Mouse (Mus musculus): ENCODE results near the gene Fgf22.
A peak's percentile ranks its signal among the peaks of the same experiment; 100 is the strongest.

The Fgf22 gene

DNA sequence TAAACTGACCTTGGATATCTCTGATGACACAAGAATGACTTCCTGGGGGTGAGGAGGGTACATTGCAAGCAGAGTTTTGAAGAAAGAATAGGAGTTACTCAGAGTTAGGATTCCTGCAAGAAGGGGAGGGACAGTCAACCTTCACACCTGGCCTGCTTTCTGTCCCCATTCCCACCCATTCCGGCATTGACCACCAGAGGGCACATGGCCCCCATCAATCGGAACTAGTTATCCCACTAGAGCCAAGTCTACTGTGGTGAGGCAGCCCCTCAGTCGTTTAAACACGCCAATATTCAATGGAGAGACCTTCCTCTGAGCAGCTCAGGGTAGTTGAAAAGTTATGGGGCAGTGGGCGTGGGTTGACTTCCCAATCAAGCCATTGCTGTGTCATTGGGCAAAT lies 13.5 kb downstream of the Fgf22 start:
- peak; percentile 71 for DNase-seq

DNA sequence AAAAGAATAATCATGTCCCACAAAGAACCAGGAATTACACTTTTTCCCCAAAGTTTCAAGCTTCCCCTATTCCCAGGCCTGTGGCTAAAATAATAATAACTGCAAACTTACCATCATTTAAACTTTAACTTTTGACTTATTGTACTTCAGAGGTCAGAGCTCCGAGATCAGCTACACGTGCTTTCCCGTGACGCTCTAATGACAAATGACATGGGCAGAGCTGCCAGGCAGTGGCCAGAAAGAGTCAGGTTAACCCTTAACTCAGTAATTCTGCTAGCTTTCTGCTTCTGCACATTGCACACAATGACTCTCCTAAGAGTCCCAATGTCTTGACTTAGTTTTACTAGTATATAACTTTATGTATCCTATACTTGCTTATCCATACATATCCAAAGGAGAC lies 14.5 kb downstream of the Fgf22 start:
- DNase-seq, result no peak

- no peak for DNase-seq
These were observed 17.4 kb downstream of the Fgf22 start for GRCm38 (mm10) chr10:79772320-79772719.

DNA sequence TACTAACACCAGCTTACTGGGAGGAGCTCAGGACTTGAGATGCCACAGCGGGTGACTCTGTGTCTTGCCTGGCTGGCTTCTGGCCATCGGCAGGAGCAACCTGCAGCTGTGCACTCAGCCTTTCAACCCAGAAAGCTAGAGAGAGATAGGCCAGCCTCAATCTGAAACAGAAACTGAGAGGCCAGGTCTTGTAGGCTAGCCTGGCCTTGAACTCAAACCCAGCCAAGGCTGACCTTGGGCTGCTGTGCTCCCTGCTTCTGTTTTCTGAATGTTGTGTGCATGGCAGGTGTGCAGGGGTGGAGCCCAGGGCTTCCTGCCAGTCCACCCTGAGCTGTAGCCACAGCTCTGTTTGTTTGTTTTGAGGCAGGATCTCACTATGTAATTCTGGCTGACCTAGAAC lies 18.3 kb downstream of the Fgf22 start:
- no peak for DNase-seq

DNA sequence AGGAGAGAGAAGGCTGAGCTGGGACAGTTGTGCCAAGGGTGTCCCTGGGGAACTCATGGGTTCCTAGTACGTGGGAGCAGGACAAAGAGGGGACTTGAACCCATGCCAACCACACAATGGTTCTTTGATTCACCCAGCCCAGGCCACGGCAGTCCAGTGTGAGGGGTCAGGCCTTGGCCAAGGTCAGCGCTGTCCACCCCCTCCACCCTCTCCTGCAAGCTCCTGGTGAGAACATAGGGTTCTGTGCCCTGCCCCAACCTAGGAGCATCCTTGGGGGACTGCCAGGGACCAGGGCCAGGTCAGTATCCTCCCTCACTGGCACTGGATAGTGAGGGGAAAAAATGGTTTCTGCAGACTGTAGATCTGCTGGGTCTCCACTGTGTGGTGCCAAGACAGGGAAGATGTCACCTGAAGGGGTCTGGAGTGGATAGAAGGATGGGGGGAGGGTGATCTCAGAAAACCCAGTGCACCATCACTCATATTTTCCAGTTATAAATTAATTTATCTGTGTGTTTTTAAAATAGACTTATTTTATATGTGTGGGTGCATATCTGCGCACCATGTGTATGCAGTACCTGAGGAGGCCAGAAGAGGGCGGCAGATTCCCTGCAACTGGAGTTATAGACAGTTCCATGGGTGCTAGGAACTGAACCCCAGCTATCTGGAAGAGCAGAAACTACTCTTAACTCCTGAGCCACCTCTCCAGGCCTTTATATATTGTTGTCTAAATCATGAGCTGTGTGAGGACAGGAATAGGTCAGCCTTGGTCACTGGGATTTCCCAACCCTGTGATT lies 19.8 kb downstream of the Fgf22 start:
- DNase-seq, result no peak

DNA sequence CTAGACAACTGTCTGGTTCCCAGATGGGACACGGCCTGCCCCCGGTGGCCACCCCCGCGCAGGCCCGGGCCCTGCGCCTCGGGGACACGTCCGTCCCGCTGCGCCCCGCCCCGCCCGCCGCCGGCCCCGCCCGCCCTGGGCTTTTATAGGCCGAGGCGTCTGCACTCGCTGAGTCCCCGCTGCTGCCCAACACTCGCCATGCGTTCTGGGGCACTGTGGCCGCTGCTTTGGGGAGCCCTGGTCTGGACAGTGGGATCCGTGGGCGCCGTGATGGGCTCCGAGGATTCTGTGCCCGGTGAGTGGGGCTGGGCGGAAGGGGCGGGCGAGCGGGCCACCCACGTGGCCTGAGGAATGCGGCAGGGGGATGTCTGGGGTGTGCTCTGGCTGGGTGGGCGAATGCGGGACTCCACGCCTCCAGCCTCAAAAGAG lies 22.2 kb downstream of the Fgf22 start, which contains the start of gene Fstl3:
Gene Fstl3 (plus strand): TSS at position 170 of the 429 bp plus-strand sequence.
- no peak for DNase-seq

- DNase-seq, result no peak
These were observed 23.1 kb downstream of the Fgf22 start for GRCm38 (mm10) chr10:79778006-79778405.

DNA sequence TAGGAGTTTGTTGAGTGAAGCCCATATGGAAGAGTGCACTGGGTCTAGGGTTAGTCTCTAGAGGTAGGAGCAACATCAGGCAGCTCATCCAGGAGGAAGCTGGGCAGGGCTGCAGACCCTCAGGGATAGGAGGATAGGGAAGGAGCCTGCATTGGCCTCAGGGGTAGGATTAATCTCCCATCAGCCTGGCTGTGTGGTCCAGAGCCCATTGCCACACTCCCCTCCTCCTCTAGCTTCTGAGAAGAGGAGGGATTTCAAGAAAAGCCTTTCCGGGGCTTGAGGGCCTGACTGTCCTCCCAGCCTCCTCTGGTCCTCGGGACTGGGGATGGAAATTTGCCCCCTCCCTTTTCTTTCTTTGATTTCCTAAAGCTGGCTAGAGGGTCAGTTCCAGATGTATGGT lies 24.3 kb downstream of the Fgf22 start:
- DNase-seq, result no peak

- peak; percentile 98 for DNase-seq
These were observed 25.1 kb downstream of the Fgf22 start for GRCm38 (mm10) chr10:79779784-79780663.

- DNase-seq, result no peak
These were observed 25.8 kb downstream of the Fgf22 start for GRCm38 (mm10) chr10:79780664-79781015.

DNA sequence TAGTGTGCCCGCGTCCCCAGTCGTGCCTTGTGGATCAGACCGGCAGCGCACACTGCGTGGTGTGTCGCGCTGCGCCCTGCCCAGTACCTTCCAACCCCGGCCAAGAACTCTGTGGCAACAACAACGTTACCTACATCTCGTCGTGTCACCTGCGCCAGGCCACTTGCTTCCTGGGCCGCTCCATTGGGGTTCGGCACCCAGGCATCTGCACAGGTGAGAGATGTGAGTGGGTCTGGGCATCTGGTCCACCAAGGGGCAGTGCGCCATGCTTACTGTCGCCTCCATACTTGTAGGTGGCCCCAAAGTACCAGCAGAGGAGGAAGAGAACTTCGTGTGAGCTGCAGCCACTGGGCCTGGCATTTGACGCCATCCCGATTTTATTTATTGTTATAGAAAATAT lies 26.3 kb downstream of the Fgf22 start:
- DNase-seq, result no peak

DNA sequence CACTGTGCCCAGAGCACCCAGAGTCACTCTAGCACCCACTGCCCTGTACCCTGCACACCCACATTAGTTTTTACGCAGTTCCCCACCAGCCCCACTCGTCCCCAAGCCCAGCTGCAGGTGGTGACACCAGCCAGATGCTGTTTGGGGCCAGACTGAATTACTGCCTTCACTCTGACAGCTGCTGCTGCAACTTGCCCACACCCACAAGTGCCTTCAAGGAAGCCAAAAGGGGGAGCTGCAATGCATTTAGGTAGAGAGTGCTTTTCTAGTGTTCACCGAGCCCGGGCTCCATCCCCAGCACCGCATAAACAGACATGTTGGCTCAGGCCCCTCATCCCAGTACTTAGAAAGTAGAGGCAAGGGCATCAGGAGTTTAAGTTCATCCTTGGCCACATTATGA lies 27.1 kb downstream of the Fgf22 start:
- no peak for DNase-seq

GRCm38 (mm10) chr10:79783050-79783449 lies 28.2 kb downstream of the Fgf22 start:
- DNase-seq, result no peak

DNA sequence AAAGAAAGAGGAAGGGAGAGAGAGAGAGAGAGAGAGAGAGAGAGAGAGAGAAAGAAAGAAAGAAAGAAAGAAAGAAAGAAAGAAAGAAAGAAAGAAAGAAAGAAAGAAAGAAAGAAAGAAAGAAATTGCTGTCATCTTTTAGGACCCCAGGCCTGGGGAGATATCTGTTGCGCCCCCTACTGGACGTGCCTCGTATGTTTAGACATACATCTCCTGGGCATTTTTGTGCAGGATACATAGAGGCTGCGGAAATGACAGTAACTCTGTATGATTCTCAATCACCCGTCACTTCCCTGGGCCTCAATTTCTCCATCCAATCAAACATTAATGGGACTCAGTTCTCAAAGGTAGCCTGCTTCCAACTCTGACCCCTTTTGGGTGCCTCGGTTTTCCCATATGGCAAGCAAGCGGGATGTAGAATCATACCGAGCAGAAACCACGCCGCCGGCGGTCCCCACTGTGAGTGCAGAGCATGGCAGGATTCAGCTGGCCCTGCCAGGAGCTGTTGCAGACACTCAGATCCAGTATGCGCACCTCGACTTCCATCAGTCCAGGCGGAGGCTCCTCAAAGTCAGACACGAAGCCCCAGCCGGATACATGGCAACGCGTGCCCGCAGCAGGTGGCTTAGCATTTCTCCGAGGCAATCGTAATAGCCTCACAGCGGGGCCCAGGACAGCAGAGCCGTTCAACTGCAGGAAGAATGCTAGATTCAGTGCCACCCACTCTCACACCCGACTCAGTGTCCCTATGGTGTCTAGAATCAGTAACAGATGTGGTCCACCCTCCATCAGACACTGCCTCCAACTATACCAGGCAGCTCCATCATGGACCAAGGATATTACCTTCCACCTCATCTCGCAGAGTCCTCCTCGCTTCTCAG lies 29.3 kb downstream of the Fgf22 start:
- no peak for DNase-seq

- peak; percentile 71 for DNase-seq
These were observed 33.7 kb downstream of the Fgf22 start for GRCm38 (mm10) chr10:79788386-79789158.

- DNase-seq, result no peak
These were observed 34.7 kb downstream of the Fgf22 start for GRCm38 (mm10) chr10:79789581-79789980.

DNA sequence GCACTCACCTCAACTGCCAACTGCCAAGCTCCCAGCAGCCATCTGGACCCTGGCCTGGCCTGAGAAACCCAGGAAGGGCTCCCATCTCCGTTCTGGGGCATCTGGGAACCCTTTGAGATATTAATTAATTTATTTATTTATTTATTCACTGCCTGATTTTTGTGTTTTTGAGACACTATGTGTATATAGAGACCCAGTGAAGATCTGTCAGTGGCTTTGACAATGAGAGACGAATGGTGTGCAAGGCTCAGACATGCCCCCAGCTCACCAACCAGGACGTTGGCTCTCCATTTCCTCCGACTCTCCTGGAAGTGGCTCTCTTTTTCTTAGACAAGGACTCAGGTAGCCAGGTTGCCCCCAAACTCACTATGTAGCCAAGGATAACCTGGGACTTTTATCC lies 36.0 kb downstream of the Fgf22 start, which contains the start of gene Prss57:
Gene Prss57 (minus strand): TSS at position 101 of the 400 bp plus-strand sequence.
- DNase-seq, result no peak

DNA sequence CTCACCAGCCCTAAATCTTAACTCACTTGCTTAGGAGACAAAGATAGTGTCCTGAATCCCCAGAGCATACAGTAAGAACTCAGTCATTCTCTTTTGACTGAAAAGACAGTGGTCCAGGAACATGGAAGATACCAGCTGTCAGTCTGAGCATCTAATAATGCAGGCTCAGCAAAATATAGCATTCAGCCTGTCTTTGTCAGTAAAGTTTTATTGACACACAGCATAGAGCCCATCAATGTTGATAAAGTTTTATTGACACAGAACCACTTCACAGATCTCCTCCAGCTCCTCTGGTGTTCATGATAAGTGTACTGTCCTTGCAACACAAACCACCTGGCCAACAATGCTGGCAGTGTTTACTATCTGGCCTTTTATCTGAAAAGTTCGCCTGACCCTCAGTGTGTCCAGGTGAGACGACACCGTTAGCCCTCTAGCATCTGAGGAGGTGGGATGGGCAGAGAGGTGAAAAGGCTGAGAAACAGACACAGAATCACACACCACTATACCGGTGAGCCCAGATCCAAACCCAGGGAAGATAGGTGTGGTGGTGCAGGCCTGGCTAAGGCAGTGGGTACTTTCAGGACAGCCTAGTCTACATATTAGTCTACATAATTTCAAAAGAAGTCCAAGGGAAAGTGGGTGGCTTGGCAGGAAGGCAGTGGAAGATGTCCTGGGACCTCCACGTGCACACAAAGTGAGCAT lies 37.6 kb downstream of the Fgf22 start:
- no peak for DNase-seq

DNA sequence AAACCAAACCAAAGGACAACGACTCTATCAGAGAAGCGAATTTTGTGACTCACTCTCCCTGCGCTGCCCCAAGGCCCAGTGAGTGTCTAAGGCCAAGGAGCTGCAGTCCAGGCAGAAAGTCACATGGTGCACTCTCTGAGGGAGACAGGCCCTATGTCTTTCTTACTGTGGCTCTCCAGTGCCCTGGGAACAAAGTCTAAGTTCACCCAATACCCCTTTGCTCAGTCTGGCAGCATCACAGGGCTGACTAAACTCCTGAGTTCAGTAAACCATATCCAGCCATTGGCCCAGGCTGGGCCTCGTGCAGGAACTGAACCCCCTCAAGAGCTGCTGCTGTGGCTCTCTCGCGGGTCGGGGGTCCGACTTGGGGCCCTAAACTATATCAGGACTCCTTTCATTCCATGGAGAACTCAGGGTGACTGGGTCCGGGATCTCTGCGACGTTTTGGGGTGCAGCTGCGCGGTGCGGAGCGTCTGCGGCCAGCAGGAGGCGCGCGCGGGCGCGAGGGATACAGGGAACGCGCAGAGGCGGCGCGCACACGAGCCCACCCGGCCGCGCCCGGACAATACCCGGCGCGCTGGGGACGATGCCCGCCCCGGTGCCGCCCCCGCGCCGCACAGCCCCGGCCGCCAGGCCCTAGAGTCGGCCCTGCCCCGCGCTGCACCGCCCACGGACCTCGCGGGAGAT lies 38.3 kb downstream of the Fgf22 start, which contains the start of gene Palm:
Gene Palm (plus strand): TSS at position 522 of the 687 bp plus-strand sequence.
- DNase-seq, result peak; percentile 85

DNA sequence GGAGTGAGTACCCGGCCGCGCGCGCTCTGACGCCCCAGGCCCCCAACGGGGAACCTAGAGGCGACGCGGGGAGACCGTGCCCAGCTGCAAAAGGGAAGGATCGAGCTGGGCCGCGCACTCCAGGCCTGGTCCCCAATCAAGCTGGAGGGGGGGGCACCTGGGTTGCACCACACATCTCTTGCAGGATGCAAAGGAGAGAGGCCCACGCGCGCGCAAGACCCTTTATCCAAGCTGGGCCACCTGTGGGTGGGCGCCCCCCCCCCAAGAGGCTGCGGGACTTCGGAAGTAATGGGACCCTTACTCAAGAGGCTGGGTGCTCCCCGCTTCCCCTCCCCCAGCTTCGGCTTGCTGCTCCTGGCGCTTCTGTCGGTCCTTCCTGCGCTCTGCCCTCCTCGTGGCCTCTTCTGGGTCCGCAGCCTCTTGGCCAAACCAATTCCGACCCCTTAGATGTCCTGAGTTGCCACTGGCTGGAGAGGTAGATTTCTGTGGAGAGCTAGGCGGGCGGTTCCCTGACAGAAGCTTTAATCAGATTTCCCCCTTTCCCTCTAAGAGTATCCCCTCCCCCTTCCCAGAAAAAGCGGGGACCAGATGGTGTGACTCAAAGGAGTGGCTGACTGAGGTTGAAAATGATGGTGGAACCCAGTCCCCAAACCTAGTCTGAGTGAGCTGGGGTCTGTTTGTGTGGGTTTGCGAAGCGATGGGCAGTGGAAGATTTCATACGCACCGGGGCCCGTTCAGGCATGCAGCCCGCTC lies 39.0 kb downstream of the Fgf22 start:
- DNase-seq, result peak; percentile 71
